Mouse (Mus musculus): Measurements from ENCODE around the gene Bhmt.

GRCm38 (mm10) chr13:93685226-93685625, 47.5 kb upstream of the Bhmt start:
- TF ChIP-seq CTCF (IDR thresholded peaks at IDR 0.05; ENCODE audit: extremely low read depth, insufficient read length, insufficient replicate concordance, low read depth, low read length): no peak
- no peak for TF ChIP-seq POLR2A (IDR thresholded peaks at IDR 0.05; ENCODE audit: low read depth, low read length)

Measured in small intestine, adult 2 months (tissue).